Mouse (Mus musculus) hindlimb bud, embryonic 11.5 days (tissue): Measurements from ENCODE around the gene Gm45837.

Source experiments
- DNase-seq: peaks from one replicate; pipeline ENCODE4 v3.0.0-alpha.2; 2012; ENCODE audit warnings: low read depth, low spot score; ENCODE audit errors: extremely low spot score

The Gm45837 gene

GRCm38 (mm10) chr7:101498385-101498784 is 87.7 kb downstream of the Gm45837 start:
- no peak for DNase-seq

- DNase-seq = no peak
These were observed 88.6 kb downstream of the Gm45837 start for GRCm38 (mm10) chr7:101499251-101499650.

DNA sequence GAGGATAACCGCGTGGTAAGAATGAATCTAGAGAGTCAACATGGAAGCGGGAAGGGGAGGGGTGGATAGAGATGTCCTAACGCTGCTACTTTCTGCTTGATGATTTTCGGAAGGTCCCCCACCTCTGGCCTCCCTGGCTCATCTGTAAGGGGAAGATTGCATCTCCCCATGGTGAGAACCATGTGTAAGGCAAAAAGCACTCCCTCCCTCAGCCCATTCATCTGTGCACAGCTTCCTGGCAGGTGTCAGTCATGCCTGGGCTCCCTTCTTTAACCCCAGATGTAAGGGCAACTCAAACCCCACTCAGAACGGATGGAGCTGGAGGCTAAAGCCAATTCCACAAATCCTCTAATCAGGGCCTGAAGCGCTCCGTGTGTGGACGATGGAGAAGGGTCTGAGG is 89.0 kb downstream of the Gm45837 start:
- DNase-seq = no peak

- DNase-seq = no peak
These were observed 90.5 kb downstream of the Gm45837 start for GRCm38 (mm10) chr7:101501236-101501635.

- no peak for DNase-seq
These were observed 91.0 kb downstream of the Gm45837 start for GRCm38 (mm10) chr7:101501675-101502074.

DNA sequence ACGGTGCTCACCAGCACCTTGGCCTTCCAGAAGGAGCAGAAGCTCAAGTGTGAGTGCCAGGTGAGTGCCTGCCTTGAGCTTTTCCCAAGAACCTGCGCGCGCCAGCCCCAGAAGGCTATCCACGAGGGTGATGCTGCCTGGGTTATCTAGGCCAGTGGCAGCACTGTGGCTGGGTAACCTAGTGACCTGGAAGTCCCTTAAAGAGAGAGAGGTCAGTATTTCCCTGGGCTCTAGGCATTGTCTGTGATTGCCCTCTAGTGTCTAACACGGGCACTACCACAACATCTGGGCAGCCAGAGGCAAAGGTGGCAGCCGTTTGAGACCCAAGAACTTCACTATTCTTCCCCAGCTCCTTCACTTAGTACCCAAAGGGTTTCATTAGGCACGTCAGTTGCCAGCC is 92.7 kb downstream of the Gm45837 start:
- peak; percentile 10 for DNase-seq

DNA sequence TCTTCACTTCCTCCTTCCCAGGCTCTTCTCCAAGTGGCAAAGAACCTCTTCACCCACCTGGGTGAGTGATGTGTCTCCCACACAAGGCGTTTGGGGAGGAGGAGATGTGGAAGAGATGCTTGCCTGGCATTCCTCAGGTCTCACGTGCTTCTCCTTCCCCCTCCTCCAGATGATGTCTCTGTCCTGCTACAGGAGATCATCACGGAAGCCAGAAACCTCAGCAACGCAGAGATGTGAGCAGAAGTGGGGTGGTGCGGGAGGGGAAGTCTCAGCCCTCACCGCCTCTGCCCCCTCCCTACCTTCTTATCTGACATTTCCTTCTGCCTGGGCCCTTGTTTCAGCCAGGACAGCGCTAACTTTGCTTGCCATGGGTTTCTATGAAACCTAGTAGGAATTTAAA is 93.1 kb downstream of the Gm45837 start:
- DNase-seq = no peak

GRCm38 (mm10) chr7:101504507-101504906 is 93.8 kb downstream of the Gm45837 start:
- no peak for DNase-seq

DNA sequence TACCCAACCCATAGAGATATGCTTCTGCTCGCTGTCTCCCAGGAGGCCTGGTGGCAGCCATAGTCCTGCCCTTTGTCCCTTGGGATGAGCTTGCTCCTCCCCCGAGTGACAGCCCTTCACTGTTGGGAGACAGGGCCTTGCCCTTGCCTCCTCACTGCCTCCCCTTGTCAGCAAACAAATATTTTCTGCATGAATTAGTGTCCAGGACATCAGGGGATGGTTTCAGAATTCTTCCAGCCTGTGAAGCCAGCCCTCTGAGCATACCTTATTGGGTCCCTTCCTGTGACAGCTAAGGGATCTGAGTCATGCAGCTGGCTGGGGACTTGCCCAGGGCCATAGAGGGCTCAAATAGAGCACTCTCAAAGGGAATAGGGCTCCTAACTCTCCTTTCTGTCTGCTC is 98.5 kb downstream of the Gm45837 start:
- DNase-seq = no peak

GRCm38 (mm10) chr7:101513655-101514054 is 103.0 kb downstream of the Gm45837 start:
- DNase-seq = no peak

- DNase-seq = no peak
These were observed 104.1 kb downstream of the Gm45837 start for GRCm38 (mm10) chr7:101514768-101515167.

GRCm38 (mm10) chr7:101515295-101515694 is 104.6 kb downstream of the Gm45837 start:
- DNase-seq = no peak

GRCm38 (mm10) chr7:101516460-101516859 is 105.8 kb downstream of the Gm45837 start:
- DNase-seq = no peak

DNA sequence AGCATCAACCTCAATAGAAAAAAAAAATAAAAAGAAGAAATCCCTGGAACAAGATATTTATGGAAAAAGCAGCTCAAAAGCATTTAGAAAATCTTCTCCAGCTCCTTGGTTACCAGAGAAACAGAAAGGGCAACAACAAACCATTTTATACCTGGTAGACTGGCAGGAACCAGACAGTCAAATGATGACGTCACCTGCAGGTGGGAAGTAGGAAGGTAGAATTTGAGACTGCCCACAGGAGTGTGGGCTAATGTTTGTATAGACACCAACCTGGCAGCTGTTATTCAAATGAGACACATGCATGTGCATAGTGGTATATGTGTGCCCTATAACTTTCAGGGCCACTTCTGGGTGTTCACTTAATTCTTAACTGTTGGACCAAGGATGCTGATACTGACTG is 111.0 kb downstream of the Gm45837 start:
- no peak for DNase-seq

GRCm38 (mm10) chr7:101523205-101523604 is 112.5 kb downstream of the Gm45837 start:
- no peak for DNase-seq

- DNase-seq = no peak
These were observed 115.8 kb downstream of the Gm45837 start for GRCm38 (mm10) chr7:101526484-101526883.

GRCm38 (mm10) chr7:101534428-101534827 is 123.7 kb downstream of the Gm45837 start:
- DNase-seq = no peak

DNA sequence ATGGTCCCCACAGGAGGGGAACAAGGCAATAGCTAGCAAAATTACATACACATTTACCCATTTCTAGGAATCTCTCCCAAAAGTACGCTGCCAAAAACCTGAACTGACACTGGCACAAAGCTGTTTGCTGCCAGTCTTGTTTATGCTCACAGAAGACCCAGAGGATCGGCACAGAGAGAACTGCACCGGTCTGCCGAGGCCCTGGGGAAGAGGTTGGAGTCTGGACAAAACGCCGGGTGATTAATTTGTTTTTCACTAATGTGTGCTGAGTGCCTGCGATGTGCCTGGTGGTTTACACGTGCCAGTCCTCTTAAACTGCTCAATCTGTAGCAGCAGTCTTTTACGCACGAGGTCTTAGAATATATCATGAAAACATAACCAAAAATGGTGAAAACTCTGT is 124.4 kb downstream of the Gm45837 start:
- no peak for DNase-seq

DNA sequence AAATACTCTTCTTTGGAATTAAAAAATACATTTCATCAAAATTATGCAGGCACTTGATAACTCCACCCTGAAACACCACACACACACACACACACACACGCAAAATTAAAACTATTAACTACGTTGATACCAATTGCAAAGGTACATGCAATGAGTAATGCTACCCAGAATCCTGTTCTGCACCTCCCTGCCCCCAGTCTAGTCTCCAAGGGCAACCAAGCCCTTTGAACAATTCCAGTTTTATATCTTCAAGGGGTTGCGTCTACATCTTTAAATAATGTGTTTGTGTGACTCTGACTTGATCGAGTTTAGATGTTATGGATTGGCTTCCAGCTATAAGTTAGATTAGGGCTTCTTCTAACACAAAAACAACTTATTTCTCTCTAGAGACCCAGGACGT is 124.8 kb downstream of the Gm45837 start:
- DNase-seq = no peak

GRCm38 (mm10) chr7:101537541-101537940 is 126.9 kb downstream of the Gm45837 start:
- DNase-seq = no peak

DNA sequence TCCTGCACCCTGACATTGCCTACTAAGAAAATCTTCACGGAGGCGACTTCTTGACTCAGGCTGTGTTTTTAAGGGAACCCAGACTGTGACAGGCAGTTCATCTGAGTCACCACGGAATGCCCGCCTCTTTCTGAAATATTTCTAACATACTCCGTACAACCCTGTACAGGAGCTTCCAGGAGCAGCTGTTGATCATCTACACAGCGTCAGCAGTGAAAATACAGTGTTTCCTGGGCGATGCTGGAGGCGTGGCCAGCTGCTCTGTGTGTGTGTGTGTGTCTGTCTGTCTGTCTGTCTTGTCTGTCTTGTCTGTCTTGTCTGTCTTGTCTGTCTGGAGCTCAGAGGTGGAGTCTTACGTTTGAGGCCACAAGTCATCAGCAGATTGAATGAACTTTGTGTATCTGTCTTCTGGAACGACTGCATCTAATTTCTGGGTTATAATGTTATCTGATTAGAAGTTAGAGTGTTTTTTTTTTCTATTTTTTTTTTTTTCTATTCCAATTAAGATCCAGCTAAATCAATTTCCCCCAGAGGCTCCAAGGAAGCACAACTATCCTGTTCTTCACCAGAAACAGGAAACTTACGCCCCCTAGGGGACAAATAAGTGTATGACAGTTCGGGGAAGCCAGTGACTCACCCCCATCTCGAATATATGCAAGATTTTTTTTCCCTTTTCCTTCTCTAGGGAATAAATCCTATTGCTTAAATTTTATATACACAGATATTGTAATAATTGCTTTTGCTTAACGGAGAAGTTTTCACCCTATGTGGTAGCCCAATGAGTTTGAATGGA is 127.7 kb downstream of the Gm45837 start:
- no peak for DNase-seq

GRCm38 (mm10) chr7:101539774-101540173 is 129.1 kb downstream of the Gm45837 start:
- DNase-seq = no peak

DNA sequence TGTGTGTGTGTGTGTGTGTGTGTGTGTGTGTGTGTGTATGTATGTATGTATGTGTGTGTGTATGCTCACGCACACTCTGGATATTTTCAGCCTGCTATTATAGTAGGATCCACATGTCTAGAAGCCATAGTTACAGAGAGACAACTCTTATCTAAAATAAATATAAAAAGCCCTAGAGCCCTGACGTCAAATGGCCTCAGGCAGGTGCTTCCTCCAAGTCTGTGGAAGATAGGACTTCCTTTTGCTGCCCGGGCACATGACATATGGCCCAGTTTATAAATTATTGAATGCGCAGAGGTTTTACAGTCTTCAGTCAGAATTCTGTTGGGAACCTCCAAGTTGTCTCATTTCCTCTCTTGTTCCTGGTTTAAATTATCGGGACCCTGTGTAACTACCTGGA is 130.0 kb downstream of the Gm45837 start:
- no peak for DNase-seq
